Mouse (Mus musculus) neural tube, embryonic 12.5 days (tissue): ENCODE data around the gene Ints6. TPM values are rescaled to one million over a fixed set of nuclear protein-coding genes. Genes with fewer than 3 reads are reported as not detected.
"Not testable (repeated sequence)": the region's sequence is repeated elsewhere in the genome, so short reads cannot be mapped to it uniquely, and the experiment has no call there.

ENCODE experiments used
- ATAC-seq: fragments of 200-750 bp; cut with Nextera tagmentation; 2 replicates; pipeline ENCODE4 v1.8.0; 2017; ENCODE audit warnings: low read depth, mild to moderate bottlenecking, moderate TSS enrichment, moderate library complexity; ENCODE audit not compliant: low FRiP score
- H3K27ac ChIP-seq: fragments of 300-500 bp; sonication (generic); 2 replicates; pipeline ENCODE4 v1.5.1; 2016
- H3K27me3 ChIP-seq: fragments of 300-500 bp; sonication (generic); replicated peaks from 2 replicates; pipeline ENCODE4 v1.6.1; 2016; ENCODE audit warnings: mild to moderate bottlenecking
- H3K36me3 ChIP-seq: fragments of 300-500 bp; sonication (generic); 2 replicates; pipeline ENCODE4 v1.6.1; 2016; ENCODE audit warnings: mild to moderate bottlenecking
- H3K4me1 ChIP-seq: fragments of 300-500 bp; sonication (generic); 2 replicates; pipeline ENCODE4 v1.6.1; 2016
- H3K4me2 ChIP-seq: fragments of 300-500 bp; sonication (generic); replicated peaks from 2 replicates; pipeline ENCODE4 v1.6.1; 2016; ENCODE audit warnings: mild to moderate bottlenecking
- H3K4me3 ChIP-seq: fragments of 300-500 bp; sonication (generic); 2 replicates; pipeline ENCODE4 v1.5.1; 2016
- H3K9ac ChIP-seq: fragments of 300-500 bp; sonication (generic); 2 replicates; pipeline ENCODE4 v1.6.1; 2016; ENCODE audit warnings: mild to moderate bottlenecking
- H3K9me3 ChIP-seq: fragments of 300-500 bp; sonication (generic); 2 replicates; pipeline ENCODE4 v1.6.1; 2016; ENCODE audit warnings: mild to moderate bottlenecking
- WGBS: fragments of 180-500 bp; shearing (Covaris S2); methylation state at CpG from one replicate; pipeline ENCODE4 v1.1.7; 2016; 5-methylcytosine and 5-hydroxymethylcytosine counted together
- polyA plus RNA-seq: library from polyadenylated mRNA; unstranded; fragments of >200 nt; fragmentation: Nextera tagmentation; extraction: Ambion mirVana; gene quantifications from 2 replicates; pipeline ENCODE4 v1.2.1, GENCODE M21; 2016

Ints6 gene
- polyA plus RNA-seq, 1 experiment from 2014 or later, result 28.1 TPM

- H3K27ac ChIP-seq, result no peak overlapping the region
- no peak overlapping the region for H3K9ac ChIP-seq
- H3K36me3 ChIP-seq, result no peaks in the 10 kb centered on the region
- H3K4me2 ChIP-seq, result no peak overlapping the region
- no peaks in the 10 kb centered on the region for H3K9me3 ChIP-seq
- no peaks in the 10 kb centered on the region for H3K4me1 ChIP-seq
- H3K27me3 ChIP-seq, result no peaks in the 10 kb centered on the region
- no peak overlapping the region for H3K4me3 ChIP-seq
- 90% methylated on average over 6 of the region's 6 CpGs for WGBS
- no peak for ATAC-seq
Measured at GRCm38 (mm10) chr14:62648405-62648804, 112.6 kb downstream of the Ints6 start.

DNA sequence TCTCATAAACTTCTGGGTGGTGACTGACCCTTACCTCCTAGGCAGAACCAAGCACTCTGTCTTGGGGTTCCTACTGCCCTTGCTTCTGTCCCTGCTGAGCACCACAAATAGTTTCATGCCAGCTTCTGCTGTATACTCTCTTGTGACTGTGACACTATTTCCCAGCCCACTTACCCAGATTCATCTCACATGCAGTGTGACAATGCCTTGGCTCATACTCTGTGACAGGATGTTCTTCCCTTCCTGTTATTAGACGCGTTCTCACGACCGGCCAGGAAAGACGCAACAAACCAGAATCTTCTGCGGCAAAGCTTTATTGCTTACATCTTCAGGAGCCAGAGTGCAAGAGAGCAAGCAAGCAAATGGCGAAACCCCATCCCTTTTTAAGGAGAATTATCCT is 118.6 kb downstream of the Ints6 start:
- H3K4me1 ChIP-seq, result peaks cover 16% of the 10 kb centered on the region; the same call in 1 of the 2 replicates
- H3K9me3 ChIP-seq, H3K4me3 ChIP-seq, H3K4me2 ChIP-seq, H3K27me3 ChIP-seq, H3K27ac ChIP-seq, H3K36me3 ChIP-seq, ATAC-seq, H3K9ac ChIP-seq: not testable (repeated sequence)
- 91% methylated on average over 6 of the region's 7 CpGs for WGBS

- Histone ChIP-seq H3K4me3 (no peak overlapping the region), H3K27ac (no peak overlapping the region), H3K27me3 (no peaks in the 10 kb centered on the region), H3K4me1 (peaks cover 18% of the 10 kb centered on the region; the same call in 1 of the 2 replicates), H3K9ac (no peak overlapping the region), H3K9me3 (no peaks in the 10 kb centered on the region), H3K36me3 (no peaks in the 10 kb centered on the region), H3K4me2 (no peak overlapping the region)
- WGBS, result 70% methylated on average over 4 of the region's 4 CpGs
- ATAC-seq, result no peak
Measured at GRCm38 (mm10) chr14:62640396-62640795, 120.6 kb downstream of the Ints6 start.

- WGBS, result 84% methylated on average over 5 of the region's 5 CpGs
- H3K4me3 ChIP-seq, result no peak overlapping the region
- no peak overlapping the region for H3K4me2 ChIP-seq
- H3K36me3 ChIP-seq, result no peaks in the 10 kb centered on the region
- H3K27me3 ChIP-seq, result no peaks in the 10 kb centered on the region
- peaks cover 18% of the 10 kb centered on the region; the same call in 1 of the 2 replicates for H3K4me1 ChIP-seq
- no peak overlapping the region for H3K27ac ChIP-seq
- H3K9ac ChIP-seq, result no peak overlapping the region
- H3K9me3 ChIP-seq, result no peaks in the 10 kb centered on the region
- ATAC-seq, result no peak
Measured at GRCm38 (mm10) chr14:62639551-62639950, 121.4 kb downstream of the Ints6 start.

DNA sequence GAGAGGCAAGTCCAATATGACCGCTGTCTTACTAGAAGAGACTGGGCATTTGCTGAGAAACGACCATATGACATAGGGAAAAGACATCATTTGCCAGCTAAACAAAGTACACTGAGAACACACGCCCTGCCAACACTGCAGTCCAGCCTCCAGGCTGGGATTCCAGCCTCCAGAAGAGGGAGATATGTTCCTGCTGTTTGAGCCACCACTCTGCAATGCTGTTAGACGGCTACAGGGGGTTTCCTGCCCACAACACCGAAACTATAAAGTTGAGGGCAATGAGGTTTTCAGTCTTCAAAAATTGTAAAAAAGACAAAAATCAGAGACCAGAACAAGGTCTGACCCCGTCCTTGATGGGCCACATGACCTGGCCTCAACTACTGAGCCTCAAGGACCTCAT is 121.9 kb downstream of the Ints6 start:
- Histone ChIP-seq H3K9ac (no peak overlapping the region), H3K27me3 (no peaks in the 10 kb centered on the region), H3K4me3 (no peak overlapping the region), H3K9me3 (no peaks in the 10 kb centered on the region), H3K4me2 (no peak overlapping the region), H3K27ac (no peak overlapping the region), H3K36me3 (no peaks in the 10 kb centered on the region), H3K4me1 (peaks cover 18% of the 10 kb centered on the region; the same call in 1 of the 2 replicates)
- WGBS, result 71% methylated on average over 6 of the region's 6 CpGs
- ATAC-seq, result no peak

- Histone ChIP-seq H3K4me1 (peaks cover 18% of the 10 kb centered on the region; the same call in 1 of the 2 replicates), H3K4me3 (no peak overlapping the region), H3K27ac (no peak overlapping the region), H3K27me3 (no peaks in the 10 kb centered on the region), H3K9ac (no peak overlapping the region), H3K9me3 (no peaks in the 10 kb centered on the region), H3K4me2 (peak overlapping the region; percentile 34), H3K36me3 (no peaks in the 10 kb centered on the region)
- ATAC-seq, result peak; percentile 79
- WGBS, result 41% methylated on average over 6 of the region's 6 CpGs
Measured at GRCm38 (mm10) chr14:62638345-62638702, 122.6 kb downstream of the Ints6 start.

GRCm38 (mm10) chr14:62637436-62638344 is 123.3 kb downstream of the Ints6 start:
- Histone ChIP-seq H3K27ac (peak overlapping the region; percentile 37; the same call in 1 of the 2 replicates), H3K4me1 (peaks cover 18% of the 10 kb centered on the region; the same call in 1 of the 2 replicates), H3K27me3 (no peaks in the 10 kb centered on the region), H3K9ac (no peak overlapping the region), H3K9me3 (no peaks in the 10 kb centered on the region), H3K4me2 (peak overlapping the region; percentile 34), H3K36me3 (no peaks in the 10 kb centered on the region), H3K4me3 (no peak overlapping the region)
- peak; percentile 77 for ATAC-seq
- WGBS, result 17% methylated on average over 9 of the region's 9 CpGs

DNA sequence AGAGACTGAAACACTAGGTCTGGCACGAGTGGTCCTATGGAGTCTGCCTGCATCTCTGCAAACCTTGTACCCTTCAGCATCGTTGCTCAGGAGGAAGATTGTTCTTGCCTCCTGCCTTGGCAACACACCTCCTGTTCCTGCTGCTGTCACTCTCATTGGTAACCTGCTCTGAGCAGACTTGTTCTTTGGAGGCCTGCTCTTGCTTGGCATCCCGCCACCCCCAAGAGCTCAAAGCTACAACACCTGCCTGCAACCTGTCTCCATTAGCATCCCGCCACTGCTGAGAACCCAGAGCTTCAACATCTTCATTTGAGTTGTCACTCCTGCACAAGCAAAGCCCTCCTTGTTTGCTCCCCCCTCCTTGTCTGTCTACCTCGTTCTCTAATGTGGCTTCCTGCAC is 133.0 kb downstream of the Ints6 start:
- Histone ChIP-seq H3K36me3 (no peaks in the 10 kb centered on the region), H3K4me3 (no peak overlapping the region), H3K4me1 (no peaks in the 10 kb centered on the region), H3K27me3 (no peaks in the 10 kb centered on the region), H3K4me2 (no peak overlapping the region), H3K27ac (no peak overlapping the region), H3K9me3 (no peaks in the 10 kb centered on the region), H3K9ac (no peak overlapping the region)
- 93% methylated on average over 5 of the region's 5 CpGs for WGBS
- ATAC-seq, result no peak

Other genes starting within 250 kb of the Ints6 start
- gene Fam124a, start 205.4 kb downstream of the Ints6 start, polyA plus RNA-seq, result 15.5 and 16.7 TPM in 2 replicates
- not detected in 2 replicates for gene Gm4131, start 194.2 kb downstream of the Ints6 start, polyA plus RNA-seq
- not detected in 2 replicates for gene Serpine3, start 97.5 kb downstream of the Ints6 start, polyA plus RNA-seq
- gene Wdfy2, start 76.5 kb upstream of the Ints6 start, polyA plus RNA-seq, result 12.5 and 13.0 TPM in 2 replicates
- not detected in 2 replicates for gene Defb48, start 223.3 kb upstream of the Ints6 start, polyA plus RNA-seq
- gene Defb47, start 236.9 kb upstream of the Ints6 start, polyA plus RNA-seq, result not detected in 2 replicates